Mouse (Mus musculus) G1E (cell line): ENCODE results near the gene Syn3.

Source experiments
- CTCF ChIP-seq: IDR thresholded peaks from 2 replicates; pipeline ENCODE4 v1.5.1; 2012; ENCODE audit warnings: low read depth, low read length, inconsistent platforms, mixed read lengths
- GATA1 ChIP-seq: IDR thresholded peaks from 2 replicates; pipeline ENCODE4 v1.6.1; 2012; ENCODE audit warnings: borderline replicate concordance, low read length, inconsistent platforms, mixed read lengths
- GATA2 ChIP-seq: IDR thresholded peaks from 2 replicates; pipeline ENCODE4 v1.6.1; 2012; ENCODE audit warnings: low read depth, low read length, inconsistent platforms, borderline replicate concordance
- TAL1 ChIP-seq: conservative IDR thresholded peaks from 2 replicates; pipeline ENCODE4 v1.6.1; 2012; ENCODE audit warnings: low read depth, low read length, inconsistent platforms, mixed read lengths

DNA sequence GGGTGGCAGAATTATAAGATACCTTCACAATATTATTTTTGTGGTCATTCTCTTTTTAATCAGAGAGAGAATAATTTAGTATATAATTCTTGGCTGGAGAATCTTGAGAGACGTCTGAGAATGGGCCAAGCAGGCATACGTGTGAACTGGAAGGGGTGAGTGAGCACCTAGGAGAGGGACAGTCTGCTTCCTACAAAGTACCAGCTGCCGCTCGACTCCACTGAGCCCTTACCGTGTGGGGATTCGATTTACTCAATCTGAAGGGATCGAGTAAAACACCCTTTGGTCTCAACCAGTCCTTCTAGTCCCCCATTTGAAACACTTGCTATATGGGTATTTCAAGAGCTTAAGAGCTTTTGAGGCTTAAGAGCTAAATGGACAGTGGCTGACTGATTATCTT is 296.9 kb downstream of the Syn3 start:
- no peak for TF ChIP-seq TAL1
- TF ChIP-seq CTCF, result no peak
- TF ChIP-seq GATA1, result no peak
- TF ChIP-seq GATA2, result no peak
